Mouse (Mus musculus): ENCODE results near the gene Cnnm2. TPM values are rescaled to one million over a fixed set of nuclear protein-coding genes. Genes with fewer than 3 reads are reported as not detected.

Gene Cnnm2
- total RNA-seq, 2 experiments from 2014 or later: 35.6 to 36.1 TPM

- no peak for DNase-seq (ENCODE audit: low spot score in 2 of 2)
- intact Hi-C loops (cut with DNase I): loop anchor here (5.0 to 10.0 kb wide), 2 partner anchors 193 to 271 kb away; partner anchors contain the start of genes Cyp17a1 and Wbp1l
These were observed 104.0 kb downstream of the Cnnm2 start for GRCm38 (mm10) chr19:46865381-46865780.

GRCm38 (mm10) chr19:46869049-46869448, 107.7 kb downstream of the Cnnm2 start:
- intact Hi-C loops (cut with DNase I): loop anchor here (1.0 to 10.0 kb wide), 3 partner anchors 109 to 274 kb away; partner anchors contain the start of genes Cyp17a1 and Wbp1l
- no peak for DNase-seq (ENCODE audit: low spot score in 2 of 2)

- DNase-seq (ENCODE audit: low spot score in 2 of 2): peak; percentile 87 to 91
- intact Hi-C loops (cut with DNase I): loop anchor here (1.0 to 10.0 kb wide), 3 partner anchors 109 to 275 kb away; partner anchors contain the start of genes Cyp17a1 and Wbp1l
These were observed 108.1 kb downstream of the Cnnm2 start for GRCm38 (mm10) chr19:46869526-46869925.

- DNase-seq (ENCODE audit: low spot score in 2 of 2): peak; percentile 35 to 59
- intact Hi-C loops (cut with DNase I): no loop called here
These were observed 109.7 kb downstream of the Cnnm2 start for GRCm38 (mm10) chr19:46871096-46871495.

- DNase-seq (ENCODE audit: low spot score in 2 of 2): no peak
- intact Hi-C loops (cut with DNase I): no loop called here
These were observed 110.3 kb downstream of the Cnnm2 start for GRCm38 (mm10) chr19:46871651-46872050.

- intact Hi-C loops (cut with DNase I): no loop called here
- DNase-seq (ENCODE audit: low spot score in 2 of 2): no peak
These were observed 112.5 kb downstream of the Cnnm2 start for GRCm38 (mm10) chr19:46873924-46874323.

- intact Hi-C loops (cut with DNase I): loop anchor here (2.0 to 5.0 kb wide), 2 partner anchors 115 to 167 kb away; no protein-coding TSS in a partner anchor
- peak; percentile 83 to 87 for DNase-seq (ENCODE audit: low spot score in 2 of 2)
These were observed 114.4 kb downstream of the Cnnm2 start for GRCm38 (mm10) chr19:46875790-46876189.

GRCm38 (mm10) chr19:46877886-46878285, 116.5 kb downstream of the Cnnm2 start:
- no peak for DNase-seq (ENCODE audit: low spot score in 2 of 2)
- intact Hi-C loops (cut with DNase I): loop anchor here (2.0 to 5.0 kb wide), 2 partner anchors 113 to 164 kb away; no protein-coding TSS in a partner anchor

GRCm38 (mm10) chr19:46878346-46878745, 117.0 kb downstream of the Cnnm2 start:
- DNase-seq (ENCODE audit: low spot score in 2 of 2): peak; percentile 63 to 70
- intact Hi-C loops (cut with DNase I): loop anchor here (5.0 kb wide), 1 partner anchor 164 kb away; no protein-coding TSS in a partner anchor

- intact Hi-C loops (cut with DNase I): loop anchor here (5.0 kb wide), 2 partner anchors 92 to 162 kb away; no protein-coding TSS in a partner anchor
- no peak for DNase-seq (ENCODE audit: low spot score in 2 of 2)
These were observed 118.5 kb downstream of the Cnnm2 start for GRCm38 (mm10) chr19:46879876-46880275.

- no peak for DNase-seq (ENCODE audit: low spot score in 2 of 2)
- intact Hi-C loops (cut with DNase I): no loop called here
These were observed 124.0 kb downstream of the Cnnm2 start for GRCm38 (mm10) chr19:46885365-46885764.

- intact Hi-C loops (cut with DNase I): no loop called here
- DNase-seq (ENCODE audit: low spot score in 2 of 2): no peak
These were observed 125.4 kb downstream of the Cnnm2 start for GRCm38 (mm10) chr19:46886826-46887225.

GRCm38 (mm10) chr19:46887811-46888527, 126.6 kb downstream of the Cnnm2 start:
- DNase-seq (ENCODE audit: low spot score in 2 of 2): no peak
- intact Hi-C loops (cut with DNase I): no loop called here

- intact Hi-C loops (cut with DNase I): no loop called here
- no peak for DNase-seq (ENCODE audit: low spot score in 2 of 2)
These were observed 128.3 kb downstream of the Cnnm2 start for GRCm38 (mm10) chr19:46889666-46890065.

GRCm38 (mm10) chr19:46890657-46891056, 129.3 kb downstream of the Cnnm2 start:
- intact Hi-C loops (cut with DNase I): no loop called here
- DNase-seq (ENCODE audit: low spot score in 2 of 2): no peak

- intact Hi-C loops (cut with DNase I): no loop called here
- DNase-seq (ENCODE audit: low spot score in 2 of 2): no peak
These were observed 131.5 kb downstream of the Cnnm2 start for GRCm38 (mm10) chr19:46892856-46893255.

GRCm38 (mm10) chr19:46893484-46893883, 132.1 kb downstream of the Cnnm2 start:
- intact Hi-C loops (cut with DNase I): no loop called here
- DNase-seq (ENCODE audit: low spot score in 2 of 2): no peak

GRCm38 (mm10) chr19:46897135-46897534, 135.7 kb downstream of the Cnnm2 start:
- intact Hi-C loops (cut with DNase I): no loop called here
- no peak for DNase-seq (ENCODE audit: low spot score in 2 of 2)

- no peak for DNase-seq (ENCODE audit: low spot score in 2 of 2)
- intact Hi-C loops (cut with DNase I): no loop called here
These were observed 136.8 kb downstream of the Cnnm2 start for GRCm38 (mm10) chr19:46898222-46898621.

- intact Hi-C loops (cut with DNase I): no loop called here
- DNase-seq (ENCODE audit: low spot score in 2 of 2): no peak
These were observed 137.9 kb downstream of the Cnnm2 start for GRCm38 (mm10) chr19:46899306-46899705.

GRCm38 (mm10) chr19:46899871-46900270, 138.5 kb downstream of the Cnnm2 start:
- intact Hi-C loops (cut with DNase I): no loop called here
- no peak for DNase-seq (ENCODE audit: low spot score in 2 of 2)
